Mouse (Mus musculus) gastrocnemius, adult 2 months (tissue): ENCODE measurements around the gene Trabd2b. TPM values are rescaled to one million over a fixed set of nuclear protein-coding genes. Genes with fewer than 3 reads are reported as not detected.

Source experiments
- DNase-seq: peaks from one replicate; pipeline ENCODE4 v3.0.0; 2022
- H3K27ac ChIP-seq: fragments of 200-600 bp; 2 replicates; pipeline ENCODE4 v1.8.1; 2022; ENCODE audit warnings: mild to moderate bottlenecking
- H3K4me3 ChIP-seq: fragments of 200-600 bp; 2 replicates; pipeline ENCODE4 v1.8.1; 2022; ENCODE audit warnings: mild to moderate bottlenecking, moderate library complexity
- CTCF ChIP-seq: fragments of 200-600 bp; IDR thresholded peaks from 2 replicates; pipeline ENCODE4 v1.8.1; 2022; ENCODE audit warnings: antibody characterized with exemption, mild to moderate bottlenecking, moderate library complexity
- intact Hi-C: fragments of 180-260 bp; cut with DNase I; formaldehyde crosslinking; loops from one replicate; pipeline ENCODE4 v1.15.1; 2025
- total RNA-seq, 2 experiments: library from RNA; stranded (reverse); gene quantifications; 2 replicates each; pipeline ENCODE4 v1.2.3; 2021

Gene Trabd2b
- total RNA-seq, 2 experiments from 2014 or later = 0.71 to 1.3 TPM

DNA sequence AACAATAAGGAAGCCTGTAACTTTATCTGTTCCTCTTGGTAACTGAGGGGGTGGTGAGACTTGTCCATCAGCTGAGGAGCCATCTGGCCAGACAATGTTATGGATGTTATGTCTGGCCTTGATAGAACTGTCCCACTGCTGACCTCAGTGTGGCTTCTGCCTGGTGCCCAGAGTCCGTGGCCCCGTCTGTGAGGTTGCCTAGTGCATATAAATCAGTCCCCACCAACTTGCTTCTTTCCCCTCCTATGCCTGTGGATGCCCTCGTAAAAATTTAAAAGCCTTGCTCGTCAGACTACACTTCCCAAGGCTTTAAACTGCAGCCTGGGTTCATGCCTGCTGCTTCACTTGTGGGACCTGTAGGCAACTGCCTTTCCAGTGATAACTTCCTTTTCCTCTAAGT lies 85.6 kb downstream of the Trabd2b start:
- no peak for DNase-seq
- Histone ChIP-seq H3K27ac (no peak overlapping the region), H3K4me3 (no peak overlapping the region)
- no peak for TF ChIP-seq CTCF
- intact Hi-C loops = no loop called here

GRCm38 (mm10) chr4:114494035-114494434 lies 87.5 kb downstream of the Trabd2b start:
- DNase-seq = no peak
- TF ChIP-seq CTCF = no peak
- intact Hi-C loops = no loop called here
- no peak overlapping the region for H3K27ac ChIP-seq
- H3K4me3 ChIP-seq = no peak overlapping the region

DNA sequence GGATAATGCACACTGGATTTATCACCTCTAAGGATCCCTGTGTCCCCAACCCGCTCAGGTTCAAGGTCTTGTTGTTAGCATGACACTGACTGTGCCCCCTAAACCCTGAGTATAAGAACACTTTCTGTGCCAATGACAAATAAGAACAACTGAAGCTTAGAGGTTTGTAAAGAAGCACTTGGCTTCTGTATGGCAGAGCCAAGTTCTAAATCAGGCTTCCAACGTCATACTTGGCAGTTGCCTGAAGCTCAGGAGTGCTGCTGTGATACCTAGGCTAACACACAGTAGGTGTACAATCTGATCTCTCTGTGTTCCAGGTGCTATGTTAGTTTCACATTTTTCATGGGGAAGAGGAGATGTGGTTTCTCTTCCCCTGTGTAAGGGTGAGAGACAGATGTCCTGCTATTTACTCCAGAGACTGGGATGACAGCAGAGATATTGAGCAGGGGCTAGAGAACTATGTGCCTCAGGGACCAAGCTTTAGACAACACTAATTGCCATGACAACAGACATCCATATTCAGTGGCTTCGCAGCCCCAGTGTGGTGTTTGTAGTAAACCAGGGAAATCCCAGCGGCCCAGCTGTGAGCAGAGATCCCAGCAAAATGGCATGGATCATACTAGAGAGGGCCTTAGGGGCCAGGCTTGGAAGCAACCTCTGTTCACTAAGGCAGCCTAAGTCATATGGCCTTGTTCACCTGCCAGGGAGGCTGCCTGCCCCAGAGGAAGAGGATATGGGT lies 89.3 kb downstream of the Trabd2b start:
- H3K27ac ChIP-seq = 0 out of 2 replicates have a peak overlapping the region, but pooled peaks have one; percentile 17
- TF ChIP-seq CTCF = no peak
- DNase-seq = no peak
- no peak overlapping the region for H3K4me3 ChIP-seq
- intact Hi-C loops = no loop called here

- H3K4me3 ChIP-seq = no peak overlapping the region
- intact Hi-C loops = no loop called here
- no peak for DNase-seq
- no peak overlapping the region for H3K27ac ChIP-seq
- TF ChIP-seq CTCF = no peak
Observed at GRCm38 (mm10) chr4:114499650-114500049, 93.1 kb downstream of the Trabd2b start.

GRCm38 (mm10) chr4:114500317-114500716 lies 93.8 kb downstream of the Trabd2b start:
- no peak for DNase-seq
- Histone ChIP-seq H3K4me3 (no peak overlapping the region), H3K27ac (no peak overlapping the region)
- intact Hi-C loops = no loop called here
- TF ChIP-seq CTCF = no peak

GRCm38 (mm10) chr4:114501048-114501447 lies 94.5 kb downstream of the Trabd2b start:
- intact Hi-C loops = no loop called here
- no peak for DNase-seq
- no peak overlapping the region for H3K27ac ChIP-seq

GRCm38 (mm10) chr4:114501611-114502010 lies 95.1 kb downstream of the Trabd2b start:
- Histone ChIP-seq H3K4me3 (no peak overlapping the region), H3K27ac (no peak overlapping the region)
- intact Hi-C loops = no loop called here
- TF ChIP-seq CTCF = no peak
- DNase-seq = no peak

More at GRCm38 (mm10) chr4:114501048-114501447, 94.5 kb downstream of the Trabd2b start:
- TF ChIP-seq CTCF = no peak
- H3K4me3 ChIP-seq = no peak overlapping the region

GRCm38 (mm10) chr4:114504227-114505041 lies 97.9 kb downstream of the Trabd2b start:
- no peak for TF ChIP-seq CTCF
- Histone ChIP-seq H3K27ac (no peak overlapping the region), H3K4me3 (no peak overlapping the region)
- no peak for DNase-seq
- intact Hi-C loops = no loop called here

DNA sequence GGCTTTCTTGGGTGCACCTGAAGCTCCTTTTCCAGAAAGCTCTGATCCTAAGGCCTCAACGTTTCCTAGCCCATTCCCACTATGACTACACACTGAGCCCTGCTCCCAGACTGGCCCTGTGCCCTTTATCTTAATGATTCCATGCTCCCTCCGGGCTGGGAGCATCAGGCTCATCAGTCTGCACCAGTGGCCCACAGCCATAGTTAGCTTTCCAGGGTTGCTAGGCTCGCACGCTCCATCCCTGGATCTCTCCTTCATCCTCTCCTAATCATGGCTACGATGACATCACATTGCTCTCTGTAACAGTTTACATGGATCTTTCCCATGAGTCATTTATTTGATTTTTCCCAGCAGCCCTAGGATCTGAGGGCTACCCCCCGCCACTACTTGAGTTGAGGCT lies 103.1 kb downstream of the Trabd2b start:
- no peak overlapping the region for H3K27ac ChIP-seq
- no peak for TF ChIP-seq CTCF
- intact Hi-C loops = no loop called here
- no peak for DNase-seq
- H3K4me3 ChIP-seq = no peak overlapping the region

GRCm38 (mm10) chr4:114511649-114512048 lies 105.1 kb downstream of the Trabd2b start:
- no peak overlapping the region for H3K27ac ChIP-seq
- no peak overlapping the region for H3K4me3 ChIP-seq
- intact Hi-C loops = no loop called here
- no peak for TF ChIP-seq CTCF
- no peak for DNase-seq

DNA sequence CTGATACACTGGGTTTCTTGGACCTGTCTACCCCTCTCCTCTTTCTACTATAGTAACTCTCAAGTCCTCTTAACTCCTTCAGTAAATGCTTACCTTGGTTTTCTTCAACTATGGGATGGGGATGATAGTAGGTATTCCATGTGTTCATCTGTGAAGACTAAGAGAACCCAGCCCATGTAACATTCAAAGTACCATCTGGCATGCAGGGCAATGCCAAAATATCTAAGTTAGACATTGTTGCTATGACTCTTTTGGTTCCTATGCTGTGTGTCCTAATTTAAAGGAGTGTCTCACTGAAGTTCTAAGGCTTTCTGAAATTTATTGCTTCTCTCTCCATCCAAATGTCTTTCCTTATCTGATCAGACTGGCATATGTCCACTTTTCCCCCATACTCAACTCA lies 106.6 kb downstream of the Trabd2b start:
- Histone ChIP-seq H3K27ac (no peak overlapping the region), H3K4me3 (no peak overlapping the region)
- TF ChIP-seq CTCF = no peak
- intact Hi-C loops = no loop called here
- DNase-seq = no peak

- intact Hi-C loops = no loop called here
- no peak for TF ChIP-seq CTCF
- DNase-seq = peak; percentile 32
- peak overlapping the region; percentile 69 for H3K27ac ChIP-seq
- H3K4me3 ChIP-seq = no peak overlapping the region
Observed at GRCm38 (mm10) chr4:114515330-114515771, 108.8 kb downstream of the Trabd2b start.

DNA sequence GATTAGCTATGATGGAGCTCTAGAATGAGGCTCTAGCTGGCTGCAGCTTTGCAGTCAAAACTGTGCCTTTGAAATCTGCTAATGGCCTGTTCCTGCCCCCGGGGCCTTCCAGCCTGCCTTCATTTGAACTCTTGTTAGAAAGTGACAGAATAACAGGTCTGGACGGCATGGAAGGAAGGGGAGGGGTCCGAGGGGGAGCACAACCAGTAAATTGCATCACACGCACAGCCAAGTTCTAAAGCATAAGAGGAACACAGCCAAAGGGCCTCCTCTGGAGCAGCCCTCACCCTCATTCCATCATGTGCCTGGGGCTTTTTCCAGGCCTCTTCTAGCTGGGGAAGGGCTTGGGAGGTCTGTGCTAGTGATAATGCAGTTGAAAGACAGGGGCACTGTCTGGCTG lies 110.1 kb downstream of the Trabd2b start:
- Histone ChIP-seq H3K4me3 (no peak overlapping the region), H3K27ac (peak overlapping the region; percentile 69)
- intact Hi-C loops = no loop called here
- DNase-seq = no peak
- no peak for TF ChIP-seq CTCF
